Mouse (Mus musculus): ENCODE measurements around the gene Fam178b.

GRCm38 (mm10) chr1:36569694-36570276 lies 113.2 kb downstream of the Fam178b start:
- TF ChIP-seq POLR2A (IDR thresholded peaks at IDR 0.05; ENCODE audit: insufficient read depth, low read depth, low read length) (no peak), CTCF (IDR thresholded peaks at IDR 0.05; ENCODE audit: insufficient read depth, low read depth, low read length) (no peak)
